Mouse (Mus musculus): ENCODE measurements around the gene Tjp3.

GRCm38 (mm10) chr10:81325176-81325575 lies 33.8 kb upstream of the Tjp3 start:
- TF ChIP-seq POLR2A (IDR thresholded peaks at IDR 0.05; ENCODE audit: low read depth, low read length) (no peak), CTCF (IDR thresholded peaks at IDR 0.05; ENCODE audit: extremely low read depth, insufficient read depth, insufficient read length, insufficient replicate concordance) (no peak)

Measured in spleen, adult 2 months (tissue).